Mouse (Mus musculus) liver, adult 2 months (tissue): ENCODE data around the gene Itgb1bp1. TPM values are rescaled to one million over a fixed set of nuclear protein-coding genes. Genes with fewer than 3 reads are reported as not detected.
A peak's percentile ranks its signal among the peaks of the same experiment; 100 is the strongest.

Experiments used
- DNase-seq: peaks from one replicate; pipeline ENCODE4 v3.0.0-alpha.2; 2011; ENCODE audit warnings: low read depth, low spot score; ENCODE audit errors: extremely low read depth
- H3K27ac ChIP-seq: fragments of 200-500 bp; replicated peaks from 2 replicates; pipeline ENCODE4 v1.5.1; 2012; ENCODE audit warnings: low read depth, mild to moderate bottlenecking, control low read depth, inconsistent platforms, low read length; ENCODE audit not compliant: insufficient read depth
- H3K27me3 ChIP-seq: fragments of 200-500 bp; 2 replicates; pipeline ENCODE4 v1.6.1; 2012; ENCODE audit warnings: mild to moderate bottlenecking, moderate library complexity, low read length, inconsistent platforms; ENCODE audit not compliant: control insufficient read depth, insufficient read depth
- H3K36me3 ChIP-seq: fragments of 200-500 bp; 2 replicates; pipeline ENCODE4 v1.6.1; 2012; ENCODE audit warnings: low read length, inconsistent platforms; ENCODE audit not compliant: control insufficient read depth, insufficient read depth
- H3K4me1 ChIP-seq: fragments of 200-500 bp; 2 replicates; pipeline ENCODE4 v1.6.1; 2011; ENCODE audit warnings: low read length; ENCODE audit not compliant: control insufficient read depth, insufficient read depth
- H3K4me3 ChIP-seq: fragments of 200-500 bp; 2 replicates; pipeline ENCODE4 v1.5.1; 2011; ENCODE audit warnings: low read depth, mild to moderate bottlenecking, control low read depth, low read length, moderate library complexity; ENCODE audit not compliant: insufficient read depth
- H3K79me2 ChIP-seq: fragments of 200-500 bp; 2 replicates; pipeline ENCODE4 v1.6.1; 2012; ENCODE audit warnings: inconsistent platforms, mild to moderate bottlenecking, low read length, moderate library complexity; ENCODE audit not compliant: control insufficient read depth, insufficient read depth
- H3K9ac ChIP-seq: fragments of 200-500 bp; 2 replicates; pipeline ENCODE4 v1.6.1; 2012; ENCODE audit warnings: low read depth, mild to moderate bottlenecking, control low read depth, inconsistent platforms, low read length
- CTCF ChIP-seq: fragments of 200-500 bp; IDR thresholded peaks from 2 replicates; pipeline ENCODE4 v1.5.1; 2011; ENCODE audit warnings: low read depth, low read length, control low read depth
- POLR2A ChIP-seq: fragments of 200-500 bp; IDR thresholded peaks from 2 replicates; pipeline ENCODE4 v1.6.1; 2011; ENCODE audit warnings: low read length, control low read depth; ENCODE audit not compliant: insufficient read depth; ENCODE audit errors: extremely low read depth
- WGBS: fragments of 180-500 bp; shearing (Covaris S2); methylation state at CpG from one replicate; pipeline ENCODE4 v1.1.7; 2018; 5-methylcytosine and 5-hydroxymethylcytosine counted together
- polyA plus RNA-seq: library from polyadenylated mRNA; depleted of rRNA; stranded (reverse); fragments of >200 nt; gene quantifications from 2 replicates; pipeline ENCODE4 v1.2.3, GENCODE M21; 2012; rRNA removed
- total RNA-seq: library from RNA; depleted of rRNA; stranded (reverse); fragments of >200 nt; gene quantifications from 2 replicates; pipeline ENCODE4 v1.2.3, GENCODE M21; 2014; rRNA removed

Gene Itgb1bp1
- total RNA-seq (17.3 and 26.4 TPM in 2 replicates), polyA plus RNA-seq (7.0 and 8.3 TPM in 2 replicates)

DNA sequence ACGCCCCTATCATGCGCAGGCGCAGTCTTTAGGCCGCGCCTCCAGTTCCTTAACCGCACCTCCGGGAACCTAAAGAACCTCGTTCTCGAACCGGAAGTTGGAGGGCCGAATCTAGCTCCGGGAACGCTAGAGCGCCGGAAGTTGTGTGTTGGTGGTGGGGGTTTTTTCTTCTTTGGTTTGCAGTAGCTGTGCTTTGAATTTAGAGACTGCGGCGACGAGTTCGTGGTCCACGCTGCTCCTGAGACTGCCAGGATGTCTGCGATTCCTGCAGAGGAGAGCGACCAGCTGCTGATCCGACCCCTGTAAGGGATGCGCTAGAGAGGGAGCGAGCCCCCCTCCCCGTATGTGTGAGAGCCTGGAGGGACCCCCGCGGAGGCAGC is at the start of gene Itgb1bp1:
TSS of gene Itgb1bp1 (minus strand) at position 42 of the 380 bp plus-strand sequence.
- peak; percentile 91 for DNase-seq
- under 1% methylated on average over 28 of the region's 28 CpGs for WGBS
- no peaks in the 10 kb centered on the region for H3K27me3 ChIP-seq
- peaks cover 3% of the 10 kb centered on the region; the same call in 1 of the 2 replicates for H3K79me2 ChIP-seq
- H3K9ac ChIP-seq, result peak within 1 kb of the TSS; percentile 90
- H3K4me3 ChIP-seq, result peak within 1 kb of the TSS; percentile 95
- peak within 1 kb of the TSS; percentile 78 for H3K27ac ChIP-seq
- no peak for TF ChIP-seq CTCF
- TF ChIP-seq POLR2A, result 0 out of 2 replicates have a peak, but pooled peaks have one; percentile 4
- peaks cover 2% of the 10 kb centered on the region; the same call in 1 of the 2 replicates for H3K36me3 ChIP-seq
- H3K4me1 ChIP-seq, result peaks cover 8% of the 10 kb centered on the region

DNA sequence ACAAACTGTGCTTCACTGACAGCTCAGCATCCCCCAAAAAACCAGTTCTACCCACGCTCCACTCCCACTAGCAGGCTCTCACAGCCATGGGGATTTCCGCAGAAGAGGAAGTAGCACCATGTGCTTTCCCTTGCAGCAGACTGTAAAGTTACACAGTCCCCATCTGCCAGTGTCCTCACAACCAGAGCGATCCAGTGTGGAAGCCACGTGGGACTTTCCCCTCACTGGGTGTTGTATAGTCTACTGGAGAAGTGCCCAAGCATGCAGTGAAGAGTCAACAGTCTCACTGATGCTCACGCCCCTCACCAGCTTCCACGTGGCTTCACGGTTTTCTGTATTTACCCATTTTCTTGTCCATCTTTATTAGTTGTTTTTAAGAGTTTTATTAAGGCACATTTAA is 49.8 kb upstream of the Itgb1bp1 start:
- 44% methylated on average over 7 of the region's 7 CpGs for WGBS
- Histone ChIP-seq H3K79me2 (no peaks in the 10 kb centered on the region), H3K4me3 (no peak overlapping the region), H3K36me3 (peaks cover 36% of the 10 kb centered on the region), H3K4me1 (no peaks in the 10 kb centered on the region), H3K27me3 (no peaks in the 10 kb centered on the region), H3K9ac (no peak overlapping the region), H3K27ac (no peak overlapping the region)
- no peak for TF ChIP-seq CTCF
- no peak for TF ChIP-seq POLR2A
- DNase-seq, result peak; percentile 24

DNA sequence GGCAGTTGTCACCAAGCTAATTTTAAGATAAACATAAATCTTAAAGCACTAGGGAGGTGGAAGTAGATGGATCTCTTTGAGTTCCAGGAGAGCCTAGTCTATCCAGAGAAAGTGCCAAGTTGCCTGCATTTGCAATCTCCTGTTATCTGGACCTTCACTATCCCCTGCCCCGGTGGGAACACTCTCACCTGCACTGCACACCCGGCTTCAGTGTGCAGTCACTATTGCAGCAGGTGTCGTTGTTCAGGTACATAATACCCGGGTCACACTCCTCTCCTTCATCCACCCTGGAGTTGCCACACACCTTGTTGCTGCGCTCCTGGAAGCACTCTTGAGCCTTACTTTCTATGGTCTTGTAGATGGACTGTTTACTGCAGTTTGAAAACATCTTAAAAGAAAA is 47.7 kb upstream of the Itgb1bp1 start:
- Histone ChIP-seq H3K27me3 (no peaks in the 10 kb centered on the region), H3K27ac (no peak overlapping the region), H3K36me3 (peaks cover 37% of the 10 kb centered on the region; the same call in 1 of the 2 replicates), H3K79me2 (no peaks in the 10 kb centered on the region), H3K4me3 (no peak overlapping the region), H3K4me1 (no peaks in the 10 kb centered on the region), H3K9ac (no peak overlapping the region)
- TF ChIP-seq CTCF, result no peak
- TF ChIP-seq POLR2A, result no peak
- WGBS, result 90% methylated on average over 5 of the region's 5 CpGs
- no peak for DNase-seq

DNA sequence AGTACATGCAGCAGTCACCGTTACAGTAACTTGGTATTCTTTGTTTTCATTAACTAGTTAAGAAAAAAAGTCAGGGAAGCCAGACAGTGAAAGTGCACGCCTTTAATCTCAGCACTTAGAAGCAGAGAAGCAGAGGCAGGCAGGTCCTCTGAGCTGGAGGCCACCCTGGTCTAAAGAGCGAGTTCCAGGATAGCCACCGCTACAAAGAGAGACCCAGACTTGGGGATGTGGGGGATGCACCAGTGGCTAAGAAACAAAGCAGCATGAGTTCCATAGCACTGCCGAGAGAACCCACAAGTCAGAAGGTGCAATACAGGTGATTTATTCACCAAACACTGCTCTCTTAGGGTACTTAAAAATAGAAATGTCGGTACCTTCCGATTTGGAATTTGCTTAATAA is 46.9 kb upstream of the Itgb1bp1 start:
- H3K36me3 ChIP-seq, result peaks cover 38% of the 10 kb centered on the region

DNA sequence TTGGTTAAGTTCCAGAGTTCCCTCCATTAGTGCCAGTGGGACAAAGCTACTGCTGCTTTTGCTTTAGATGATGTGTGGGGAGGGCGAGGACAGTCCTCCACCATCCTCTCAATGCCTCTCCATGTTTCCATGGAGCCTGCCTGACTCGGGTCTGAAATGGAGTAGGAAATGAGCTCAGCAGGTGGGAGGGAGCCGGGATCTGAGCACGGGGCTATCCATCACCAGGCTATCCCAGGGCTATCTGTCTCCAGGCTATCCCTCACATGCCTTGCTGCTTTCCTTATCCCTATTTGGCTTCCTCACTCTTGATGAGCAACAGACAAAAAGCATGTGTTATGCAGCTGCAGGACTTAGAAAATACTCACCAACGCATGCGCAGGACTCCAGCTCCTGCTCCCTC is 45.6 kb upstream of the Itgb1bp1 start:
- no peaks in the 10 kb centered on the region for H3K79me2 ChIP-seq
- peaks cover 45% of the 10 kb centered on the region for H3K36me3 ChIP-seq
- TF ChIP-seq POLR2A (no peak), CTCF (no peak)
- no peak overlapping the region for H3K4me3 ChIP-seq
- no peak overlapping the region for H3K9ac ChIP-seq
- 88% methylated on average over 6 of the region's 6 CpGs for WGBS
- H3K27me3 ChIP-seq, result no peaks in the 10 kb centered on the region
- H3K4me1 ChIP-seq, result no peaks in the 10 kb centered on the region
- no peak for DNase-seq
- H3K27ac ChIP-seq, result no peak overlapping the region

More for the DNA sequence above, 46.9 kb upstream of the Itgb1bp1 start:
- H3K27ac ChIP-seq, result no peak overlapping the region
- 95% methylated on average over 7 of the region's 7 CpGs for WGBS
- no peaks in the 10 kb centered on the region for H3K79me2 ChIP-seq
- DNase-seq, result no peak
- H3K9ac ChIP-seq, result no peak overlapping the region
- no peak for TF ChIP-seq CTCF
- TF ChIP-seq POLR2A, result no peak
- H3K4me3 ChIP-seq, result no peak overlapping the region
- H3K27me3 ChIP-seq, result no peaks in the 10 kb centered on the region
- no peaks in the 10 kb centered on the region for H3K4me1 ChIP-seq

DNA sequence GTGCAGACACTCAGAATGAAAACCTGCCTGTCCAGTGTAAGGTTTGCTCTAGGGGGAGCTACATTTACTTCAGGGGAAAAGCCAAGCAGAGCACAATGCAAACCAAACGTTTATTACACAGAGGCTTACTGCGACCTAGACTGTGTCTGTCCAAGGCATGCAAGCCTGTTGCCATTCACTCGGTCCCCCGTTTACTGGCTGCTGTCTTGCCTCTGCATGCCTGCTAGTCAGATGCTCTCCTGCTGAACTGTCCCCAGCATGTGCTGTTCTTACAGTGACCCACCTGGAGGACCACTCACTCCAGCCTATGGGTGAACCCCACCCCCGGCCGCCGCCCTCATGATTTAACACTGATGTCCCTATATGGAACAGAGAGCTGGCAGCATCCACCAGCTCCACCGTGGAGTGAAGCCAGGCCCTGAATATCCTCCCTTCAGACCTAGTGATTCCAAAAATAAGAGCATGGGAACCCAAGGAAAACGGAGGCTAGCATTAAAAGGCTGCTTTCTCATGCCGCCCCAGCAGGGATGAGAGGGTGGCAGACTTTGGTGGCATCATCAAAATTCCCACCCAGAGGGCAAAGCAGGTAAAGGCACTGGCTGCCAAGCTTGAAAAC is 45.0 kb upstream of the Itgb1bp1 start:
- Histone ChIP-seq H3K4me3 (no peak overlapping the region), H3K36me3 (peaks cover 46% of the 10 kb centered on the region), H3K4me1 (no peaks in the 10 kb centered on the region), H3K79me2 (no peaks in the 10 kb centered on the region), H3K9ac (no peak overlapping the region), H3K27ac (no peak overlapping the region), H3K27me3 (no peaks in the 10 kb centered on the region)
- 88% methylated on average over 10 of the region's 10 CpGs for whole genome bisulfite sequencing
- TF ChIP-seq CTCF (no peak), POLR2A (no peak)
- no peak for DNase-seq
